Mouse (Mus musculus): ENCODE results near the gene Limd2. TPM values are rescaled to one million over a fixed set of nuclear protein-coding genes. Genes with fewer than 3 reads are reported as not detected.
"Not testable (repeated sequence)": the region's sequence is repeated elsewhere in the genome, so short reads cannot be mapped to it uniquely, and the experiment has no call there.

Gene Limd2
- total RNA-seq, 2 experiments from 2014 or later = 101 to 103 TPM

- DNase-seq (ENCODE audit: low spot score in 2 of 2) = peak in 1 of 2 experiments; percentile 39
- intact Hi-C loops (cut with DNase I) = no loop called here
Observed at GRCm38 (mm10) chr11:106134580-106135528, 25.8 kb downstream of the Limd2 start.

- DNase-seq (ENCODE audit: low spot score in 2 of 2) = no peak
- intact Hi-C loops (cut with DNase I) = no loop called here
Observed at GRCm38 (mm10) chr11:106132516-106132915, 28.1 kb downstream of the Limd2 start.

- intact Hi-C loops (cut with DNase I) = no loop called here
- no peak for DNase-seq (ENCODE audit: low spot score in 2 of 2)
Observed at GRCm38 (mm10) chr11:106129477-106129876, 31.2 kb downstream of the Limd2 start.

- intact Hi-C loops (cut with DNase I); DNase-seq (ENCODE audit: low spot score in 2 of 2): not testable (repeated sequence)
Observed at GRCm38 (mm10) chr11:106126727-106127373, 33.8 kb downstream of the Limd2 start.

- intact Hi-C loops (cut with DNase I) = no loop called here
Observed at GRCm38 (mm10) chr11:106125827-106126226, 34.8 kb downstream of the Limd2 start.

GRCm38 (mm10) chr11:106124784-106125183, 35.9 kb downstream of the Limd2 start:
- intact Hi-C loops (cut with DNase I) = no loop called here
- DNase-seq (ENCODE audit: low spot score in 2 of 2) = peak in 1 of 2 experiments; percentile 18

More at GRCm38 (mm10) chr11:106125827-106126226, 34.8 kb downstream of the Limd2 start:
- no peak for DNase-seq (ENCODE audit: low spot score in 2 of 2)

GRCm38 (mm10) chr11:106122736-106123135, 37.9 kb downstream of the Limd2 start:
- intact Hi-C loops (cut with DNase I) = no loop called here
- peak in 1 of 2 experiments; percentile 28 for DNase-seq (ENCODE audit: low spot score in 2 of 2)

GRCm38 (mm10) chr11:106122221-106122620, 38.4 kb downstream of the Limd2 start:
- DNase-seq (ENCODE audit: low spot score in 2 of 2) = no peak
- intact Hi-C loops (cut with DNase I) = no loop called here

- intact Hi-C loops (cut with DNase I) = no loop called here
- no peak for DNase-seq (ENCODE audit: low spot score in 2 of 2)
Observed at GRCm38 (mm10) chr11:106111688-106112087, 49.0 kb downstream of the Limd2 start.

Other genes starting within 250 kb of the Limd2 start
- gene Cyb561, start 207.5 kb downstream of the Limd2 start, total RNA-seq (2021) = 10 to 100 TPM; 85.8 to 88.9 TPM
- gene Ace, start 192.9 kb downstream of the Limd2 start, total RNA-seq (2021) = 10 to 100 TPM; 10.9 to 12.2 TPM
- gene Ace3, start 166.2 kb downstream of the Limd2 start, total RNA-seq (2021) = not detected
- 1 to 10 TPM; 1.6 to 2.0 TPM for gene Kcnh6, start 152.7 kb downstream of the Limd2 start, total RNA-seq (2021)
- gene Dcaf7, start 124.0 kb downstream of the Limd2 start, total RNA-seq (2021) = 100 to 1,000 TPM; 152 to 168 TPM
- gene Taco1, start 94.8 kb downstream of the Limd2 start, total RNA-seq (2021) = 10 to 100 TPM; 18.0 to 18.6 TPM
- gene Map3k3, start 76.2 kb downstream of the Limd2 start, total RNA-seq (2021) = 10 to 100 TPM; 25.1 to 29.5 TPM
- not detected for gene Gm10840, start within 50 bp of the Limd2 start, total RNA-seq (2021)
- gene Strada, start 41.3 kb upstream of the Limd2 start, total RNA-seq (2021) = 10 to 100 TPM; 24.8 to 25.5 TPM
- gene Ccdc47, start 55.5 kb upstream of the Limd2 start, total RNA-seq (2021) = 10 to 100 TPM; 79.9 to 83.7 TPM
- gene Ddx42, start 56.1 kb upstream of the Limd2 start, total RNA-seq (2021) = 10 to 100 TPM; 64.1 to 68.2 TPM
- gene Ftsj3, start 95.2 kb upstream of the Limd2 start, total RNA-seq (2021) = 10 to 100 TPM; 28.6 to 29.3 TPM
- gene Psmc5, start 95.3 kb upstream of the Limd2 start, total RNA-seq (2021) = 100 to 1,000 TPM; 177 to 191 TPM
- 10 to 100 TPM; 13.2 to 15.8 TPM for gene Smarcd2, start 112.1 kb upstream of the Limd2 start, total RNA-seq (2021)
- gene Tcam1, start 115.8 kb upstream of the Limd2 start, total RNA-seq (2021) = under 1 TPM; 0.18 to 0.34 TPM
- gene Gh, start 141.0 kb upstream of the Limd2 start, total RNA-seq (2021) = not detected
- gene Cd79b, start 153.9 kb upstream of the Limd2 start, total RNA-seq (2021) = under 1 TPM in 1 of 2 experiments, not detected in 1; 0.32 TPM
- gene Scn4a, start 192.4 kb upstream of the Limd2 start, total RNA-seq (2021) = not detected
- gene Prr29, start 204.6 kb upstream of the Limd2 start, total RNA-seq (2021) = not detected
- 1 to 10 TPM; 2.6 to 3.7 TPM for gene Icam2, start 227.2 kb upstream of the Limd2 start, total RNA-seq (2021)

Data from left cerebral cortex, postnatal 25 days (tissue).